Mouse (Mus musculus): ENCODE measurements around the gene Kcnj2.

- TF ChIP-seq CTCF (IDR thresholded peaks at IDR 0.05) = no peak
- no peak for TF ChIP-seq EP300 (IDR thresholded peaks at IDR 0.05)
These were observed 12.1 kb downstream of the Kcnj2 start for GRCm38 (mm10) chr11:111078107-111078506.

Measured in lung, postnatal 0 days (tissue).